Mouse (Mus musculus): ENCODE measurements around the gene Gtdc1.

DNA sequence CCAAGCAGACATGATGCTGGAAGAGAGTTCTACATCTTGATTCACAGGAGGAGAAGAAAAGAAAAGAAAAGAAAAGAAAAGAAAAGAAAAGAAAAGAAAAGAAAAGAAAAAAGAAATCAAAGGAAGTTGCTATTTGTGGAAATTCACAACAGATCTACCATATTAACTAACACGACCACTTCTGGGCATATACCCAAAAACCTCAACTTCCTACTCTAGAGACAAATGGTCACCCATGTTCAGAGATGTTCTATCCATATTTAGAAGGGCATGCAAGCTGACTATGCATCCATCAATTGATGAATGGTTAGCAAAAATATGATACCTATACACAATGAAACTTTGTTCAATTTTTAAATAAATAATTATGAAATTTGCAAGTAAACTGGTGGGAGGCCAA lies 79.3 kb downstream of the Gtdc1 start:
- TF ChIP-seq CTCF (IDR thresholded peaks at IDR 0.05; ENCODE audit: control insufficient read depth, insufficient read depth, low read length) = no peak
- no peak for TF ChIP-seq POLR2A (IDR thresholded peaks at IDR 0.05; ENCODE audit: borderline replicate concordance, control insufficient read depth, low read depth, low read length)
